Mouse (Mus musculus) forebrain, embryonic 12.5 days (tissue): Measurements from ENCODE around the gene Cox7a2l. TPM values are rescaled to one million over a fixed set of nuclear protein-coding genes. Genes with fewer than 3 reads are reported as not detected.

ENCODE experiments used
- ATAC-seq: fragments of 200-750 bp; cut with Nextera tagmentation; 2 replicates; pipeline ENCODE4 v1.8.0; 2017; ENCODE audit warnings: moderate TSS enrichment; ENCODE audit not compliant: low FRiP score
- H3K27ac ChIP-seq: fragments of 300-500 bp; sonication (generic); 2 replicates; pipeline ENCODE4 v1.5.1; 2016; ENCODE audit warnings: mild to moderate bottlenecking
- H3K27me3 ChIP-seq: fragments of 300-500 bp; sonication (generic); 2 replicates; pipeline ENCODE4 v1.6.1; 2016; ENCODE audit warnings: mild to moderate bottlenecking
- H3K36me3 ChIP-seq: fragments of 300-500 bp; sonication (generic); replicated peaks from 2 replicates; pipeline ENCODE4 v1.6.1; 2016; ENCODE audit warnings: mild to moderate bottlenecking
- H3K4me1 ChIP-seq: fragments of 300-500 bp; sonication (generic); 2 replicates; pipeline ENCODE4 v1.6.1; 2016
- H3K4me2 ChIP-seq: fragments of 300-500 bp; sonication (generic); 2 replicates; pipeline ENCODE4 v1.6.1; 2016; ENCODE audit warnings: mild to moderate bottlenecking, moderate library complexity
- H3K4me3 ChIP-seq: fragments of 300-500 bp; sonication (generic); replicated peaks from 2 replicates; pipeline ENCODE4 v1.5.1; 2016; ENCODE audit warnings: mild to moderate bottlenecking
- H3K9ac ChIP-seq: fragments of 300-500 bp; sonication (generic); 2 replicates; pipeline ENCODE4 v1.6.1; 2016; ENCODE audit warnings: mild to moderate bottlenecking
- H3K9me3 ChIP-seq: fragments of 300-500 bp; sonication (generic); 2 replicates; pipeline ENCODE4 v1.6.1; 2016
- WGBS: fragments of 180-500 bp; shearing (Covaris S2); methylation state at CpG from one replicate; pipeline ENCODE4 v1.1.7; 2016; 5-methylcytosine and 5-hydroxymethylcytosine counted together
- polyA plus RNA-seq: library from polyadenylated mRNA; unstranded; fragments of >200 nt; fragmentation: Nextera tagmentation; extraction: Ambion mirVana; gene quantifications from 2 replicates; pipeline ENCODE4 v1.2.1, GENCODE M21; 2016

Gene Cox7a2l
- polyA plus RNA-seq, 1 experiment from 2014 or later: 140 TPM

GRCm38 (mm10) chr17:83545756-83546742 is 28.9 kb upstream of the Cox7a2l start:
- Histone ChIP-seq H3K4me2 (peak overlapping the region; percentile 50), H3K4me3 (peak overlapping the region; percentile 34), H3K9ac (peak overlapping the region; percentile 13; the same call in 1 of the 2 replicates), H3K27me3 (peaks cover 50% of the 10 kb centered on the region), H3K27ac (no peak overlapping the region), H3K4me1 (peaks cover 35% of the 10 kb centered on the region), H3K36me3 (no peaks in the 10 kb centered on the region), H3K9me3 (no peaks in the 10 kb centered on the region)
- WGBS: 5% methylated on average over 35 of the region's 35 CpGs
- ATAC-seq: peak; percentile 34

- no peaks in the 10 kb centered on the region for H3K9me3 ChIP-seq
- no peak overlapping the region for H3K9ac ChIP-seq
- H3K4me2 ChIP-seq: peak overlapping the region; percentile 50; the same call in 1 of the 2 replicates
- peaks cover 35% of the 10 kb centered on the region for H3K4me1 ChIP-seq
- WGBS: 78% methylated on average over 6 of the region's 6 CpGs
- H3K27me3 ChIP-seq: peaks cover 54% of the 10 kb centered on the region
- H3K27ac ChIP-seq: no peak overlapping the region
- peak overlapping the region; percentile 34; the same call in 1 of the 2 replicates for H3K4me3 ChIP-seq
- no peak for ATAC-seq
- H3K36me3 ChIP-seq: no peaks in the 10 kb centered on the region
Measured at GRCm38 (mm10) chr17:83545259-83545658, 28.1 kb upstream of the Cox7a2l start.

- Histone ChIP-seq H3K27me3 (peaks cover 36% of the 10 kb centered on the region), H3K4me2 (no peak overlapping the region), H3K4me1 (peaks cover 21% of the 10 kb centered on the region), H3K36me3 (no peaks in the 10 kb centered on the region), H3K9me3 (no peaks in the 10 kb centered on the region), H3K9ac (no peak overlapping the region), H3K27ac (no peak overlapping the region), H3K4me3 (no peak overlapping the region)
- ATAC-seq: no peak
- 86% methylated on average over 2 of the region's 2 CpGs for WGBS
Measured at GRCm38 (mm10) chr17:83542424-83542823, 25.3 kb upstream of the Cox7a2l start.

- WGBS: 82% methylated on average over 12 of the region's 12 CpGs
Measured at GRCm38 (mm10) chr17:83539262-83540037, 22.3 kb upstream of the Cox7a2l start.

GRCm38 (mm10) chr17:83538694-83539093 is 21.6 kb upstream of the Cox7a2l start:
- no peak for ATAC-seq
- H3K27ac ChIP-seq: no peak overlapping the region
- no peaks in the 10 kb centered on the region for H3K36me3 ChIP-seq
- H3K27me3 ChIP-seq: peaks cover 8% of the 10 kb centered on the region; the same call in 1 of the 2 replicates
- no peak overlapping the region for H3K4me3 ChIP-seq
- no peak overlapping the region for H3K4me2 ChIP-seq
- H3K4me1 ChIP-seq: no peaks in the 10 kb centered on the region
- 83% methylated on average over 1 of the region's 1 CpGs for WGBS
- H3K9ac ChIP-seq: no peak overlapping the region
- no peaks in the 10 kb centered on the region for H3K9me3 ChIP-seq

More at GRCm38 (mm10) chr17:83539262-83540037, 22.3 kb upstream of the Cox7a2l start:
- Histone ChIP-seq H3K36me3 (no peaks in the 10 kb centered on the region), H3K4me1 (no peaks in the 10 kb centered on the region), H3K9me3 (no peaks in the 10 kb centered on the region), H3K27ac (no peak overlapping the region), H3K27me3 (peaks cover 12% of the 10 kb centered on the region), H3K4me3 (no peak overlapping the region), H3K9ac (no peak overlapping the region), H3K4me2 (no peak overlapping the region)
- no peak for ATAC-seq

GRCm38 (mm10) chr17:83538141-83538540 is 21.0 kb upstream of the Cox7a2l start:
- Histone ChIP-seq H3K4me1 (no peaks in the 10 kb centered on the region), H3K9ac (no peak overlapping the region), H3K4me3 (no peak overlapping the region), H3K36me3 (no peaks in the 10 kb centered on the region), H3K4me2 (no peak overlapping the region), H3K27ac (no peak overlapping the region), H3K9me3 (no peaks in the 10 kb centered on the region), H3K27me3 (peaks cover 8% of the 10 kb centered on the region; the same call in 1 of the 2 replicates)
- no peak for ATAC-seq
- WGBS: 67% methylated on average over 9 of the region's 9 CpGs

- ATAC-seq: no peak
- peaks cover under 1% of the 10 kb centered on the region for H3K4me1 ChIP-seq
- H3K36me3 ChIP-seq: no peaks in the 10 kb centered on the region
- H3K4me3 ChIP-seq: no peak overlapping the region
- H3K9ac ChIP-seq: no peak overlapping the region
- H3K9me3 ChIP-seq: no peaks in the 10 kb centered on the region
- 81% methylated on average over 9 of the region's 9 CpGs for WGBS
- peaks cover 8% of the 10 kb centered on the region for H3K27me3 ChIP-seq
- H3K4me2 ChIP-seq: no peak overlapping the region
- H3K27ac ChIP-seq: no peak overlapping the region
Measured at GRCm38 (mm10) chr17:83533150-83533549, 16.0 kb upstream of the Cox7a2l start.

GRCm38 (mm10) chr17:83527651-83528381 is 10.7 kb upstream of the Cox7a2l start:
- Histone ChIP-seq H3K4me3 (no peak overlapping the region), H3K4me1 (peaks cover 35% of the 10 kb centered on the region), H3K27me3 (peaks cover 24% of the 10 kb centered on the region), H3K9me3 (no peaks in the 10 kb centered on the region), H3K4me2 (peak overlapping the region; percentile 46), H3K27ac (no peak overlapping the region), H3K36me3 (no peaks in the 10 kb centered on the region), H3K9ac (no peak overlapping the region)
- ATAC-seq: peak; percentile 49
- 21% methylated on average over 17 of the region's 17 CpGs for WGBS

- H3K9me3 ChIP-seq: no peaks in the 10 kb centered on the region
- no peak overlapping the region for H3K9ac ChIP-seq
Measured at GRCm38 (mm10) chr17:83526624-83527532, 9.7 kb upstream of the Cox7a2l start.

GRCm38 (mm10) chr17:83526091-83526561 is 9.0 kb upstream of the Cox7a2l start:
- H3K9ac ChIP-seq: no peak overlapping the region
- WGBS: 5% methylated on average over 5 of the region's 5 CpGs

More at GRCm38 (mm10) chr17:83526624-83527532, 9.7 kb upstream of the Cox7a2l start:
- Histone ChIP-seq H3K27ac (peak overlapping the region; percentile 75), H3K4me2 (peak overlapping the region; percentile 46), H3K36me3 (no peaks in the 10 kb centered on the region), H3K4me1 (peaks cover 35% of the 10 kb centered on the region), H3K4me3 (no peak overlapping the region), H3K27me3 (peaks cover 24% of the 10 kb centered on the region)
- ATAC-seq: peak; percentile 85
- WGBS: 19% methylated on average over 13 of the region's 13 CpGs

GRCm38 (mm10) chr17:83525596-83525995 is 8.5 kb upstream of the Cox7a2l start:
- Histone ChIP-seq H3K4me1 (peaks cover 35% of the 10 kb centered on the region), H3K27ac (peak overlapping the region; percentile 25; the same call in 1 of the 2 replicates), H3K4me2 (peak overlapping the region; percentile 27), H3K27me3 (peaks cover 24% of the 10 kb centered on the region), H3K9ac (0 out of 2 replicates have a peak overlapping the region, but pooled peaks have one; percentile 17), H3K36me3 (no peaks in the 10 kb centered on the region), H3K9me3 (no peaks in the 10 kb centered on the region), H3K4me3 (no peak overlapping the region)
- no peak for ATAC-seq
- 2% methylated on average over 8 of the region's 8 CpGs for WGBS

More at GRCm38 (mm10) chr17:83526091-83526561, 9.0 kb upstream of the Cox7a2l start:
- H3K36me3 ChIP-seq: no peaks in the 10 kb centered on the region
- ATAC-seq: peak; percentile 60
- H3K27ac ChIP-seq: peak overlapping the region; percentile 75
- H3K9me3 ChIP-seq: no peaks in the 10 kb centered on the region
- H3K4me1 ChIP-seq: peaks cover 35% of the 10 kb centered on the region
- H3K4me2 ChIP-seq: peak overlapping the region; percentile 27
- peaks cover 24% of the 10 kb centered on the region for H3K27me3 ChIP-seq
- no peak overlapping the region for H3K4me3 ChIP-seq
